Mouse (Mus musculus): ENCODE results near the gene Adad2. TPM values are rescaled to one million over a fixed set of nuclear protein-coding genes. Genes with fewer than 3 reads are reported as not detected.

Gene Adad2
- polyA plus RNA-seq, 2 experiments: 0.38 TPM; not detected in 1

- H3K4me3 ChIP-seq (replicated peaks; ENCODE audit: low read length): no peak overlapping the region
- H3K27me3 ChIP-seq (ENCODE audit: control insufficient read depth, insufficient read depth, low read length): peaks cover 14% of the 10 kb centered on the region; the same call in 1 of the 2 replicates
- H3K9me3 ChIP-seq (ENCODE audit: control insufficient read depth, low read length): no peaks in the 10 kb centered on the region
- H3K27ac ChIP-seq (replicated peaks; ENCODE audit: low read depth, low read length): no peak overlapping the region
- no peak for TF ChIP-seq POLR2A (IDR thresholded peaks at IDR 0.05; ENCODE audit: borderline replicate concordance, extremely low read depth, insufficient read depth, insufficient read length)
- H3K36me3 ChIP-seq (ENCODE audit: control insufficient read depth, insufficient read depth, low read length): no peaks in the 10 kb centered on the region
- no peak overlapping the region for H3K4me2 ChIP-seq (replicated peaks; ENCODE audit: low read depth, low read length, severe bottlenecking)
- peaks cover 4% of the 10 kb centered on the region; the same call in 1 of the 2 replicates for H3K4me1 ChIP-seq (ENCODE audit: control insufficient read depth, insufficient read depth, low read length)
- 0 out of 2 replicates have a peak overlapping the region, but pooled peaks have one; percentile 7 for H3K9ac ChIP-seq (ENCODE audit: low read depth, low read length, severe bottlenecking)
- ATAC-seq (ENCODE audit: low FRiP score, low read depth) (no peak), DNase-seq (ENCODE audit: low spot score) (no peak)
- WGBS: 50% methylated on average over 7 of the region's 7 CpGs
Measured at GRCm38 (mm10) chr8:119636766-119637165, 24.2 kb downstream of the Adad2 start.

GRCm38 (mm10) chr8:119637381-119637780 is 24.8 kb downstream of the Adad2 start:
- H3K9ac ChIP-seq (ENCODE audit: low read depth, low read length, severe bottlenecking): no peak overlapping the region
- no peak for DNase-seq (ENCODE audit: low spot score)
- H3K4me3 ChIP-seq (replicated peaks; ENCODE audit: low read length): no peak overlapping the region
- 77% methylated on average over 4 of the region's 4 CpGs for WGBS
- no peaks in the 10 kb centered on the region for H3K36me3 ChIP-seq (ENCODE audit: control insufficient read depth, insufficient read depth, low read length)
- H3K27ac ChIP-seq (replicated peaks; ENCODE audit: low read depth, low read length): no peak overlapping the region
- TF ChIP-seq POLR2A (IDR thresholded peaks at IDR 0.05; ENCODE audit: borderline replicate concordance, extremely low read depth, insufficient read depth, insufficient read length): no peak
- no peak for ATAC-seq (ENCODE audit: low FRiP score, low read depth)
- peaks cover 4% of the 10 kb centered on the region; the same call in 1 of the 2 replicates for H3K4me1 ChIP-seq (ENCODE audit: control insufficient read depth, insufficient read depth, low read length)
- H3K4me2 ChIP-seq (replicated peaks; ENCODE audit: low read depth, low read length, severe bottlenecking): no peak overlapping the region
- H3K27me3 ChIP-seq (ENCODE audit: control insufficient read depth, insufficient read depth, low read length): peaks cover 14% of the 10 kb centered on the region; the same call in 1 of the 2 replicates
- no peaks in the 10 kb centered on the region for H3K9me3 ChIP-seq (ENCODE audit: control insufficient read depth, low read length)

GRCm38 (mm10) chr8:119638261-119638660 is 25.7 kb downstream of the Adad2 start:
- Histone ChIP-seq H3K4me1 (ENCODE audit: control insufficient read depth, insufficient read depth, low read length) (peaks cover 4% of the 10 kb centered on the region; the same call in 1 of the 2 replicates), H3K27ac (replicated peaks; ENCODE audit: low read depth, low read length) (no peak overlapping the region), H3K4me3 (replicated peaks; ENCODE audit: low read length) (no peak overlapping the region), H3K9ac (ENCODE audit: low read depth, low read length, severe bottlenecking) (no peak overlapping the region), H3K9me3 (ENCODE audit: control insufficient read depth, low read length) (no peaks in the 10 kb centered on the region), H3K27me3 (ENCODE audit: control insufficient read depth, insufficient read depth, low read length) (peaks cover 9% of the 10 kb centered on the region; the same call in 1 of the 2 replicates), H3K4me2 (replicated peaks; ENCODE audit: low read depth, low read length, severe bottlenecking) (no peak overlapping the region), H3K36me3 (ENCODE audit: control insufficient read depth, insufficient read depth, low read length) (no peaks in the 10 kb centered on the region)
- ATAC-seq (ENCODE audit: low FRiP score, low read depth): no peak
- DNase-seq (ENCODE audit: low spot score): no peak
- 86% methylated on average over 6 of the region's 6 CpGs for WGBS
- TF ChIP-seq POLR2A (IDR thresholded peaks at IDR 0.05; ENCODE audit: borderline replicate concordance, extremely low read depth, insufficient read depth, insufficient read length): no peak

GRCm38 (mm10) chr8:119639798-119640197 is 27.3 kb downstream of the Adad2 start:
- H3K27ac ChIP-seq (replicated peaks; ENCODE audit: low read depth, low read length): no peak overlapping the region
- WGBS: 30% methylated on average over 7 of the region's 7 CpGs
- H3K9me3 ChIP-seq (ENCODE audit: control insufficient read depth, low read length): no peaks in the 10 kb centered on the region
- no peaks in the 10 kb centered on the region for H3K36me3 ChIP-seq (ENCODE audit: control insufficient read depth, insufficient read depth, low read length)
- H3K4me1 ChIP-seq (ENCODE audit: control insufficient read depth, insufficient read depth, low read length): peaks cover 4% of the 10 kb centered on the region; the same call in 1 of the 2 replicates
- ATAC-seq (ENCODE audit: low FRiP score, low read depth) (no peak), DNase-seq (ENCODE audit: low spot score) (no peak)
- no peak overlapping the region for H3K4me2 ChIP-seq (replicated peaks; ENCODE audit: low read depth, low read length, severe bottlenecking)
- no peak overlapping the region for H3K9ac ChIP-seq (ENCODE audit: low read depth, low read length, severe bottlenecking)
- no peaks in the 10 kb centered on the region for H3K27me3 ChIP-seq (ENCODE audit: control insufficient read depth, insufficient read depth, low read length)
- TF ChIP-seq POLR2A (IDR thresholded peaks at IDR 0.05; ENCODE audit: borderline replicate concordance, extremely low read depth, insufficient read depth, insufficient read length): no peak
- H3K4me3 ChIP-seq (replicated peaks; ENCODE audit: low read length): no peak overlapping the region

GRCm38 (mm10) chr8:119641058-119641457 is 28.5 kb downstream of the Adad2 start:
- H3K9ac ChIP-seq (ENCODE audit: low read depth, low read length, severe bottlenecking): no peak overlapping the region
- TF ChIP-seq POLR2A (IDR thresholded peaks at IDR 0.05; ENCODE audit: borderline replicate concordance, extremely low read depth, insufficient read depth, insufficient read length): no peak
- H3K4me2 ChIP-seq (replicated peaks; ENCODE audit: low read depth, low read length, severe bottlenecking): no peak overlapping the region
- WGBS: 87% methylated on average over 5 of the region's 5 CpGs
- no peak for ATAC-seq (ENCODE audit: low FRiP score, low read depth)
- no peaks in the 10 kb centered on the region for H3K36me3 ChIP-seq (ENCODE audit: control insufficient read depth, insufficient read depth, low read length)
- H3K4me3 ChIP-seq (replicated peaks; ENCODE audit: low read length): no peak overlapping the region
- H3K9me3 ChIP-seq (ENCODE audit: control insufficient read depth, low read length): no peaks in the 10 kb centered on the region
- DNase-seq (ENCODE audit: low spot score): no peak
- no peak overlapping the region for H3K27ac ChIP-seq (replicated peaks; ENCODE audit: low read depth, low read length)
- H3K4me1 ChIP-seq (ENCODE audit: control insufficient read depth, insufficient read depth, low read length): no peaks in the 10 kb centered on the region
- H3K27me3 ChIP-seq (ENCODE audit: control insufficient read depth, insufficient read depth, low read length): no peaks in the 10 kb centered on the region

All from limb, embryonic 14.5 days (tissue).